Mouse (Mus musculus): ENCODE data around the gene A3galt2.

The A3galt2 gene

DNA sequence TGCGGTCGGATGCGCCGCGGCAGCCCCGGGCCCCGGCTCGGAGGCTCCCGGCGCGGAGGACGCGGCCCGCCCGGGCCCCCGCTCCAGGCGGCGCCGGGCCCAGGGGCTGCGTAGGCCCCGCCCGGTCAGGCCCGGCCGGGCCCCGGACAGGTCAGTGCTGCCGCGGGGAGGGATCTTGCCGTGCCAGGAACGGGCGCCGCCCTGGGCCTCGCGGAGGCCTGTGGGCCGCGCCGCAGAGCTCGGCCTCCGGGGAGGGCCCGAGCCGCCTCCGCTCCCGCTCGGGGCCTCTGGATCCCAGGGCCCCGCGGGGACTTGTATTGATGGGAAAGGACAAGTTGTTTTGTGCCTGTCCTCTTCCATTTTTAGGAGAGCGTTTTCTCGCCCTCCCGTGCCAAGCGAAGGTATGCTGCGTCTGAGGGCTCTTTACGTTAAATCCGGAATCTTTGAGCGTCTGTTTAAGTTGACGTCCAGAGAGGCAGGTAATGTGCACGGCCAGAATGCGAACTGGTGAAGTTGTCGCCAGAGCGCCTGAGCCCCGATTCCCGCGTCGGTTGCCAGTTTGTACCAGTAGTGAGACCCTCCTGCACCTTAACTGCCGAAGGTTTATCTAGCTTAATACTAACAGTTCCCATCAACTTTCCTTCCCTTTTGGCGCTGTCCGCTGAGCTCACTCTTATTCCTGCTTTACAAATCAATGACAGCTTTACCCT is 27.3 kb upstream of the A3galt2 start:
- DNase-seq (ENCODE audit: low read depth) = peak; percentile 66

GRCm38 (mm10) chr4:128728431-128728851 is 26.7 kb upstream of the A3galt2 start:
- DNase-seq (ENCODE audit: low read depth) = peak; percentile 76

GRCm38 (mm10) chr4:128729033-128729708 is 26.0 kb upstream of the A3galt2 start:
- DNase-seq (ENCODE audit: low read depth) = peak; percentile 27

DNA sequence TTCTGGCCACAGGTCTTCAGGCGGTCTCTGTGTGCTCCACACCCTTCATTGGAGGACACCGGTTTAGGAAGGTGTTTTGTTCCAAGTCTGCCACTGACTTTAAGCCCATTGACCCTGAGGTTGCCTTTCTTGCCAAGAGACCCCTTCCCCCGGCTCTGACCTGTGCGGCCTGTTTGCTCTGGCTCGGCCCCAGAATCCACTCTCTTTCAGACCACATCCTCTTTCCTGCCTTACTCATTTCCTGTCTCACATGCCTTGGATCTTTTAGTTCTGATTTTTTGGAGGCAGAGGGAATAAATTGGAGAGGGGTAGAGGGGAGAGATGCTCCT is 25.5 kb upstream of the A3galt2 start:
- DNase-seq (ENCODE audit: low read depth) = peak; percentile 46

- DNase-seq (ENCODE audit: low read depth) = no peak
These were observed 24.9 kb upstream of the A3galt2 start for GRCm38 (mm10) chr4:128730271-128730670.

DNA sequence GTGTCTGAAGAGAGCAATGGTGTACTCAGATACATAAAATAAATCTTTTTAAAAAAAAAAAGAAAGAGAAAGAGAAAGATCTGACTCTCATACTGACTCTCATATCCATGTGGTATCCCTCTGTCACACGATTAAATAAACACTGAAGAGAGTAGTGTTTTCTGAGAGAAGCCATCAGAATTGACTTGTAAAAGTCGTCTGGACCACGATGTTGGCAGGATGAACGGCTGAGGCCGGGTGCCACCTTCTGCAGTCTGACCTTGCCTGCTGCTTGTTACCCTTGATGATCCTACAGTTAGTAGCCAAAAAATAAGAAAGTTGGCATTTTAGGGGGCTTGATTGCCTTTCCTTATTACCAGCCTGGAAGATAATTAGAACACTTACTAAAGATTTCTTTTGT is 22.4 kb upstream of the A3galt2 start:
- DNase-seq (ENCODE audit: low read depth) = no peak

GRCm38 (mm10) chr4:128733496-128733895 is 21.7 kb upstream of the A3galt2 start:
- peak; percentile 54 for DNase-seq (ENCODE audit: low read depth)

DNA sequence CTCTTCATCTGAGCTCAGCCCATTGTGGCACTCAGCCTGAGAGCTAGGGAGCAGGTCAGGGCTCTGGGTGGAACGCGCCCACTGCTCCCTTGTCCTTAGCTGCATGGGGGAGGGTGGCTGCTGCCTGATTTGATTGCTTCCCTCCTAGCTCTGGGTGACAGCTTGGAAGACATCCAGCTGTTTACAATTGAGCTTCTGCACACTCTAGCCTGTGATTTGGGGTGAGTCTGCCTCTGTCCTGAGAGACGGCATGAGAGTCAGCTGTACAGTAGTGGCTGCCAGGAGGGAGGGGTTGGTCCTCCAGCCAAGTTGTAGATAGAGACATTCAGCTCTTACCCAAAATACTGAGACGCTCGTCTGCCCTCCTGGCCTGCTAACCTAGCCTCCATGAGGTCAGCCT is 20.9 kb upstream of the A3galt2 start:
- no peak for DNase-seq (ENCODE audit: low read depth)

DNA sequence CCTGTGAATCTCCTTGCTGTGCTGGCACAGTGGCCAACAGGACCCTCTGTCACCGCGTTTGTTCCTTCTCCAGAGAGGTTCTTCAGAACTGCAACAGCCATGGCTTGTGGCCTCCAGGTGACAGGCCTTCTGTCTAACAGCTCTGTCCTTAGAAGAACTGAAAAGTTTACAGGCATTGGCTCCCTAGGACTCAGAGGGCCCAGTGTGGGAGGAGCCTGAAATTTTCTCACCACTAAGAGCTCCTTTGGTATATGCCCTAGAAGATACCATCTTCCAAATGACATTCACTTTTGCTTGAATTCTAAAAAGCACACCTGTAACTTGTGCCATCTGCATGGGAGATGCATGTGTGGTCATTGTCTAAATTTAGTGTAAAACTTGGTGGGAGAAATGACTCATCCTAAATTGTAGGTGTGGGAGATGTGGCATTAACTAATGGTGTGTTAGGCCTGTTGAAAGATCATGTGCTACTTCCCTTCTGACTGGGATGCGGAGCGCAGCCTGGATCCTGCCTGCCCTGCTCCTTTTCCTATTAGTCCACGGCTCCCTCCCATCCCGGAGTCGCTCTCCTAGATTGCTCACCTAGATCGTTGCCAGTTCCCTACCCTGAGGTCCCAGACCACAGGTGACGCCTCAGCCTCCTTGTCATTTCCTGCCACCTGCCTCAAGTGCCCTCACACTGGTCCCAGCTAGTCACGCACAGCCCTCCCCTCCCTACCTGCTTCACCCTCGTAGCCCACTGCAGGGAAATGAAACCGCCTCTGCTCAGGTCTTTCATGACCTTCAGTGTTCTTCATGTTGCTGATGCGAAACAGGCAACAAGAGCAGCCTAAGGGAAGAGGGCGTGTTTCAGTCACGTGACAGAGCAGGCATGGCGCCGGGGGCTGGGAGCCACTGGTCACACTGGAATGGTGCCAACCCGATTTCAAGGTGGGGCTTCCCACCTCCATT is 20.2 kb upstream of the A3galt2 start:
- DNase-seq (ENCODE audit: low read depth) = peak; percentile 82

GRCm38 (mm10) chr4:128737137-128737589 is 18.0 kb upstream of the A3galt2 start:
- DNase-seq (ENCODE audit: low read depth) = no peak

DNA sequence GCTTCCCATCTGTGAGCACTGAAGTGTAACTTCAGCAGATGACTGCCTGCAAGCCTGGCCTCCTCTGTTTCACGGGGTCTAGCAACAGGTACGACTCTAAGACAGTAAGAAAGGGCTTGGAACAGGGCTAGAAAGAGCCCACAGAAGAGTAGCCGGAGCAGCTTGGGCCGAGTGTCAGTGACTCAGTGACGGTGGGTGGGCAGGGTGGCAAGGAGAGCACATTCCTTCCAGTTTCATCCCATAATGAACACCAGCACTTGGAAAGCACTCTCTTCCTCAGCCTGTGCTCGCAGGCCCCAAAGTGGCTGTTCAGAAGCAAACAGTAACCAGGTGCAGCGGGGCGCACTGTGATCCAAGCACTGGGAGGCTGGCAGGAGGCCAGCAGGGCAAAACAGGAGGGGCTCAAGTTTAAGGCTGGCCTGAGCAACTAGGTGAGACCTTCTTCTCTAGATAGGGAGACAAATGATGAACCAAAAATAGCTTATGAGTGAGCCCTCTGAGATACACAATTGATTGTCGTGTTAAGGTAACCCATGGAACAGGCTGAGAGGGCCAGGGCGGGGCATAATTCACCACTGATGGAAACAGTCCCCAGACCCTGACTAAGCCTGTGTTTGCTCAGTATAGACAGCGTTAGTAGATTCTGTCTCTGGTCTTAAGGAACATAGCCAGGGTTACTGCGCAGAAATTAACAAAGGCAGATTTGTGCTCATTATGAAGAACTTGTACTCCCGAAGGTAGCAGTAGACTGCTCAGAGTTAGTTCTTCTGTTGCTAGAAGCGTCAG is 17.1 kb upstream of the A3galt2 start:
- DNase-seq (ENCODE audit: low read depth) = no peak

DNA sequence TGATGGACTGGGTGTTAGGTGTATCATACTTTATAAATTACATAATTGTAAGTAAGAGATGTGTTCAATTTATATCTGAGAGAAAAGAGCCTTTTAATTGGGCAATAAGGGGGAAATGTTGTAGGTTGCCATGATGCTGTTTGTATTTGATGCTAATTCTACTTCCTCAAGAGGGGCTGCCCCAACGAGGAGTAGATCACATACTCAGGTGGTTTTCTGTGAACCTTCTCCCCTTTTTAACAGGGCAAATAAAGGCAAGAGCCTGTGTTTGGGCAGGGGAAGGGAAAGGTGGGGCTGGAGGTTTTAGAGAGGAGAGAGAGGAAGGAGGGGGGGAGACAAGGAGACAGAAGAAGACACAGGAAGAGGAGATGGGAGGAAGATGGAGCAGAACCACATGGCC is 14.3 kb upstream of the A3galt2 start:
- DNase-seq (ENCODE audit: low read depth) = no peak

GRCm38 (mm10) chr4:128741906-128742305 is 13.3 kb upstream of the A3galt2 start:
- no peak for DNase-seq (ENCODE audit: low read depth)

DNA sequence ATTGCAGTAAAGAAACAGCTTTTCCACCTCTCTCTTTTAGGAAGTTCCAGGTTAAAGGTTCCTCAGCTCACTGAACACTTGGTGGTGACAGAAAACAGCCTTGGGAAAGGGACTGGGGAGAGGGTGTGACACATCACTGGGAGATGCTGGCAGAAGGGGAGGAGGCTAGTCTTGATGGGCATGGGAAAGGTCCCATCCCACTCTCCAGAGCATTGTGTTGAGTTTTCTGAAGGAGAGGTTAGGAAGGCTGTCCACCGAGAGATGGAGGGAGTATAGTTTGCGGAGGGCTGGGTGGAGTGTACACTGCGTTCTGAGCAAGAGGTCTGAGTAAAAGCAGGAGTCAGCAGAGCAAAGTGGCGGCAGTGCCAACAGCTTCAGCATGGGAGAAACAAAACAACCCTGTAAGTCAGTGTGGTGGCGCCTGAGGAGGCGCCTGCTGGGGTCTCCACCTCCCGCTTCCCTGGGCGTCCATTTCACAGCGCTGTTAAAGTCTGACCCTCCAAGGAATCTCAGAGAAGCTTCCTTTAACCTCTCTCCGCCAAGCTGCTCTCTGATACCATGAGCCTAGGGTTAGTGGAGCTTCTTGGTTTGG is 12.7 kb upstream of the A3galt2 start:
- no peak for DNase-seq (ENCODE audit: low read depth)

DNA sequence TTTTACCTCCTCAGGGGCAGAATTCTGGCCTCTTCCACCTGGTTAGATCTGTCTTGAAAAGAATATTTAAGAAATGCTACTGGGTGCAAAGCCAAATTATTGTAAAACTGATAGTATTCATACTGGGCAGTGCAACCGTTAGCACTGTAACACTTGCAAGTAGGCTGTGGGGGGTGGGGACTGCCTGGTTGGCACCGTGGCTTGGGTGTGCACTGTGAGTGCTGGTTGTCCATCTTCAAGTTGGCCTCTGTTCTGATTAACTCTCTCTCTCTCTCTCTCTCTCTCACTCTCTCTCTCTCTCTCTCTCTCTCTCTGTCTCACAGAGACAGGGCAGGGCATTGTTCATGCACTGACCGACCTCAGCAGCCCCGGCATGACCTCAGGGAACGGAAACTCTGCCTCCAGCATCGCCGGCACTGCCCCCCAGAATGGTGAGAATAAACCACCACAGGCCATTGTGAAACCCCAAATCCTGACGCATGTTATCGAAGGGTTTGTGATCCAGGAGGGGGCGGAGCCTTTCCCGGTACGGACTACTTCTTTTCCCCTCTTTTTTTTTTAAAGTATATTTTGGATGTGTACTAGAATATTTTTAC is 12.0 kb upstream of the A3galt2 start:
- DNase-seq (ENCODE audit: low read depth) = no peak

- no peak for DNase-seq (ENCODE audit: low read depth)
These were observed 10.0 kb upstream of the A3galt2 start for GRCm38 (mm10) chr4:128745160-128745559.

DNA sequence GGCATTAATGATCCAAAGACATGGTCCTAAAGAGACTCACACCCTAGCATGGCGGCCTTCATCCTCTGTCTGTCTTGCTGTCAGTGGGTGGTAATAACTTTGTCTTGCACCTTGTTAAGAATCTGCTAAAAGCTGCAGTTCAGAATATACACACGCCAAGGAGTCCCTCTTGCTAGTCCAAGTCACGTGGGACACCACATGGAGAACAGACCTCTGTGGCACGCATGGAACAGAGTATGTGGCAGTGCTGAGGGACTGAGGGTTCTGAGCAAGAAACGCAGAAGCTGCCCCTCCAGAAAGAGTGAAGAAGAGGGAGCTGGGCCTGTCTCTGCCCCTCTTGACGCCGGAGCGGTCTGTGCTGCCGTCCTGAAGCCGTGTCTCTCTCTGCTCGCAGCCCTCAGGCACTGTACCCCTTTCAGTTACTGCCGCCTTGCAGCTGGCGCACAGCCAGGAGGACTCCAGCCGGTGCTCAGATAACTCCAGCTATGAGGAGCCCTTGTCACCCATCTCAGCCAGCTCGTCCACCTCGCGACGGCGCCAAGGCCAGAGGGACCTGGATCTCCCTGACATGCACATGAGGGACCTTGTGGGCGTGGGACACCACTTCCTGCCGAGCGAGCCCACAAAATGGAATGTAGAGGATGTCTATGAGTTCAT is 7.4 kb upstream of the A3galt2 start:
- DNase-seq (ENCODE audit: low read depth) = no peak

DNA sequence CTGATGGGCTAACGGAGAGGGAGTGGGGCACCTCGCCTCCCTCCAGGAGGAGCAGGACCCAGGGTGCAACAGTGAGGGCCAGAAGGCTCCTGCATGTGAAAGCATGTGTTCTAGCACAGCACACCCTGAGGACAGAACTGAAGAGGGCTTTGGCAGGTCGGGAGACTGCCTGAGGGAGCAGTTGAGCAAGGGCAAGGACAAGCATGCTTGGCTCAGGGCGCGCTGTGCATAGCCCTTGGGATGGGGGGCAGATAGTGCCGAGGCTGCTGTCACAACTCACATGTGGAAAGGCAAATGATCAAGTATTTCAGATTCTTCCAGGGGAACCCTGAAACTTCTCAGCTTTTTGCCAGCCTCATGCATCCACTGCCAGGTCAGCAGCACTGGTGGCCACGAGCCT is 6.9 kb upstream of the A3galt2 start:
- DNase-seq (ENCODE audit: low read depth) = no peak

GRCm38 (mm10) chr4:128751006-128751405 is 4.2 kb upstream of the A3galt2 start:
- no peak for DNase-seq (ENCODE audit: low read depth)

- no peak for DNase-seq (ENCODE audit: low read depth)
These were observed 3.0 kb upstream of the A3galt2 start for GRCm38 (mm10) chr4:128752031-128752757.

All from induced T-regulatory cell, adult 2 months (primary cell).